Mouse (Mus musculus) neural tube, embryonic 12.5 days (tissue): ENCODE measurements around the gene Hebp1. TPM values are rescaled to one million over a fixed set of nuclear protein-coding genes. Genes with fewer than 3 reads are reported as not detected.

Experiments
- ATAC-seq: fragments of 200-750 bp; cut with Nextera tagmentation; 2 replicates; pipeline ENCODE4 v1.8.0; 2017; ENCODE audit warnings: low read depth, mild to moderate bottlenecking, moderate TSS enrichment, moderate library complexity; ENCODE audit not compliant: low FRiP score
- H3K27ac ChIP-seq: fragments of 300-500 bp; sonication (generic); 2 replicates; pipeline ENCODE4 v1.5.1; 2016
- H3K27me3 ChIP-seq: fragments of 300-500 bp; sonication (generic); replicated peaks from 2 replicates; pipeline ENCODE4 v1.6.1; 2016; ENCODE audit warnings: mild to moderate bottlenecking
- H3K36me3 ChIP-seq: fragments of 300-500 bp; sonication (generic); 2 replicates; pipeline ENCODE4 v1.6.1; 2016; ENCODE audit warnings: mild to moderate bottlenecking
- H3K4me1 ChIP-seq: fragments of 300-500 bp; sonication (generic); 2 replicates; pipeline ENCODE4 v1.6.1; 2016
- H3K4me2 ChIP-seq: fragments of 300-500 bp; sonication (generic); replicated peaks from 2 replicates; pipeline ENCODE4 v1.6.1; 2016; ENCODE audit warnings: mild to moderate bottlenecking
- H3K4me3 ChIP-seq: fragments of 300-500 bp; sonication (generic); 2 replicates; pipeline ENCODE4 v1.5.1; 2016
- H3K9ac ChIP-seq: fragments of 300-500 bp; sonication (generic); 2 replicates; pipeline ENCODE4 v1.6.1; 2016; ENCODE audit warnings: mild to moderate bottlenecking
- H3K9me3 ChIP-seq: fragments of 300-500 bp; sonication (generic); 2 replicates; pipeline ENCODE4 v1.6.1; 2016; ENCODE audit warnings: mild to moderate bottlenecking
- WGBS: fragments of 180-500 bp; shearing (Covaris S2); methylation state at CpG from one replicate; pipeline ENCODE4 v1.1.7; 2016; 5-methylcytosine and 5-hydroxymethylcytosine counted together
- polyA plus RNA-seq: library from polyadenylated mRNA; unstranded; fragments of >200 nt; fragmentation: Nextera tagmentation; extraction: Ambion mirVana; gene quantifications from 2 replicates; pipeline ENCODE4 v1.2.1, GENCODE M21; 2016

The Hebp1 gene
- polyA plus RNA-seq, 1 experiment from 2014 or later, result 5.2 TPM

GRCm38 (mm10) chr6:135193733-135194132, 4.1 kb downstream of the Hebp1 start:
- H3K27ac ChIP-seq, result no peak overlapping the region
- no peak overlapping the region for H3K4me2 ChIP-seq
- H3K36me3 ChIP-seq, result no peaks in the 10 kb centered on the region
- H3K9ac ChIP-seq, result no peak overlapping the region
- 34% methylated on average over 4 of the region's 4 CpGs for WGBS
- H3K9me3 ChIP-seq, result no peaks in the 10 kb centered on the region
- ATAC-seq, result no peak
- H3K4me1 ChIP-seq, result peaks cover 10% of the 10 kb centered on the region
- no peaks in the 10 kb centered on the region for H3K27me3 ChIP-seq
- no peak overlapping the region for H3K4me3 ChIP-seq

GRCm38 (mm10) chr6:135192993-135193392, 4.8 kb downstream of the Hebp1 start:
- Histone ChIP-seq H3K9ac (no peak overlapping the region), H3K36me3 (no peaks in the 10 kb centered on the region), H3K27ac (no peak overlapping the region), H3K4me2 (no peak overlapping the region), H3K27me3 (no peaks in the 10 kb centered on the region), H3K9me3 (no peaks in the 10 kb centered on the region), H3K4me1 (peaks cover 10% of the 10 kb centered on the region), H3K4me3 (no peak overlapping the region)
- ATAC-seq, result no peak
- WGBS, result 81% methylated on average over 8 of the region's 8 CpGs

- Histone ChIP-seq H3K36me3 (no peaks in the 10 kb centered on the region), H3K9me3 (no peaks in the 10 kb centered on the region), H3K4me1 (peaks cover 10% of the 10 kb centered on the region; the same call in 1 of the 2 replicates), H3K9ac (no peak overlapping the region), H3K27me3 (no peaks in the 10 kb centered on the region), H3K4me2 (no peak overlapping the region), H3K27ac (no peak overlapping the region), H3K4me3 (no peak overlapping the region)
- no peak for ATAC-seq
- 77% methylated on average over 1 of the region's 1 CpGs for WGBS
These were observed 5.9 kb downstream of the Hebp1 start for GRCm38 (mm10) chr6:135191906-135192305.

- Histone ChIP-seq H3K4me3 (no peak overlapping the region), H3K9me3 (no peaks in the 10 kb centered on the region), H3K27me3 (no peaks in the 10 kb centered on the region), H3K27ac (no peak overlapping the region), H3K9ac (no peak overlapping the region), H3K4me2 (no peak overlapping the region), H3K36me3 (no peaks in the 10 kb centered on the region), H3K4me1 (peaks cover 10% of the 10 kb centered on the region; the same call in 1 of the 2 replicates)
- WGBS, result 66% methylated on average over 6 of the region's 6 CpGs
- no peak for ATAC-seq
These were observed 7.7 kb downstream of the Hebp1 start for GRCm38 (mm10) chr6:135190122-135190521.

DNA sequence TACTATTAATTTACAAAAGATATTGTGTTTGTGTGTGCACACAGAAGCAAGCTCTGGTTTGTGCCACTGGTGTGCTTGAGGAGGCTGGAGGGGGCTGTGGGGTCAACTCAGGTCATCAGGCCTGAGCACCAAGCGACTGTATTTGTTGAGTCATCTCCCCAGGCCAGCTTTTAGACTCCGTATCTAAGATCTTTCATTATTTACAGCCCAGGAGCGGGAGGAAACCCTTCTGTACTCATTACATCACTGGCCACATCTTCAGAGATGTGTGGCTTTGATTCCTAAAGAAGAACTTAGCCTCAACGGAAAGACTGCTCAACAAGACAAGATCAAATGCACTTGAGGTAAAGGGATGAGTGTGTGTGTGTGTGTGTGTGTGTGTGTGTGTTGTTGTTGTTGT, 9.2 kb downstream of the Hebp1 start:
- H3K9me3 ChIP-seq, result no peaks in the 10 kb centered on the region
- H3K4me1 ChIP-seq, result peaks cover 6% of the 10 kb centered on the region; the same call in 1 of the 2 replicates
- no peak overlapping the region for H3K4me3 ChIP-seq
- no peak overlapping the region for H3K27ac ChIP-seq
- no peak for ATAC-seq
- H3K36me3 ChIP-seq, result no peaks in the 10 kb centered on the region
- no peak overlapping the region for H3K4me2 ChIP-seq
- H3K27me3 ChIP-seq, result no peaks in the 10 kb centered on the region
- 67% methylated on average over 4 of the region's 4 CpGs for whole genome bisulfite sequencing
- H3K9ac ChIP-seq, result no peak overlapping the region

GRCm38 (mm10) chr6:135187076-135187917, 10.5 kb downstream of the Hebp1 start:
- no peak for ATAC-seq
- Histone ChIP-seq H3K4me3 (no peak overlapping the region), H3K9me3 (no peaks in the 10 kb centered on the region), H3K4me2 (no peak overlapping the region), H3K4me1 (peaks cover 5% of the 10 kb centered on the region; the same call in 1 of the 2 replicates), H3K27ac (no peak overlapping the region), H3K27me3 (no peaks in the 10 kb centered on the region), H3K36me3 (no peaks in the 10 kb centered on the region), H3K9ac (no peak overlapping the region)
- WGBS, result 53% methylated on average over 10 of the region's 10 CpGs

DNA sequence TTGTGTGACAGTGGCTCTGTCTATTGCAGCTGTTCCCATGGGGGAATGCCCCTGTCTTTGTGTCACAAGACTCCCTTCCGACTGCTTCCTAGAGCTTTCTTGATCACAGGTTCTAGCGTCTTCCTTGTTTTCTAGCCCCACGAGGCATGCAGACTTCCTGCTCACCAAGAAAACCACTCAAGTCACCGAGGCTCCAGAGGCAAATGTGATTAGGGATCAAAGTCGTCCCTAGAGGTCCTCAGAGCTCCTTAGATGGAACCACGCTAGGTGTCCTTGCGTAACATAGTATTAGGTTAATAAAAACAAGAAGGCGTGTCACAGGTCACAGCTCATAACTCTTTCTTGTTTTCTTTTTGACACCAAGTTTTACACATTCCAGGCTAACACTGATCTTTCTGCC, 13.9 kb downstream of the Hebp1 start:
- H3K27me3 ChIP-seq, result no peaks in the 10 kb centered on the region
- whole genome bisulfite sequencing, result 53% methylated on average over 8 of the region's 8 CpGs
- H3K9ac ChIP-seq, result no peak overlapping the region
- no peak overlapping the region for H3K27ac ChIP-seq
- no peaks in the 10 kb centered on the region for H3K36me3 ChIP-seq
- no peaks in the 10 kb centered on the region for H3K9me3 ChIP-seq
- no peak overlapping the region for H3K4me3 ChIP-seq
- H3K4me2 ChIP-seq, result no peak overlapping the region
- H3K4me1 ChIP-seq, result peaks cover 5% of the 10 kb centered on the region; the same call in 1 of the 2 replicates
- no peak for ATAC-seq

DNA sequence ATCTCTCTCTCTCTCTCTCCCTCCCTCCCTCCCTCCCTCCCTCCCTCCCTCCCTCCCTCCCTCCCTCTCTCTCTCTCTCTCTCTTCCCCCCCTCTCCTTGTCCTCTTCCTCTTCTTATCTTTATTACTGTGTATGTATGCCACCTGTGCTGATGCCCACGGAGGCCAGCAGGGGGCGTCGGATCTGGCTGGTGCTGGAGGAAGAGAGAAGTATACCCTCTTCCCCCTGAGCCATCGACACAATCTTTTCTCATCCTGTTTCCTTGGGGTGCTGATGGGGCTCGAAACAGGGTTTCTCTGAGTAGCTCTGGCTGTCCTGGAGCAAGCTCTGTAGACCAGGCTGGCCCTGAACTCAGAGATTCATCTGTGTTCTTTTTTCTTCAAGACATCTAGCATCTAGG, 14.9 kb downstream of the Hebp1 start:
- Histone ChIP-seq H3K9me3 (no peaks in the 10 kb centered on the region), H3K4me2 (no peak overlapping the region), H3K36me3 (no peaks in the 10 kb centered on the region), H3K4me3 (no peak overlapping the region), H3K27me3 (no peaks in the 10 kb centered on the region), H3K27ac (no peak overlapping the region), H3K4me1 (peaks cover 5% of the 10 kb centered on the region; the same call in 1 of the 2 replicates), H3K9ac (no peak overlapping the region)
- 65% methylated on average over 5 of the region's 5 CpGs for WGBS
- no peak for ATAC-seq

- Histone ChIP-seq H3K4me2 (no peak overlapping the region), H3K27ac (no peak overlapping the region), H3K4me3 (no peak overlapping the region), H3K4me1 (no peaks in the 10 kb centered on the region), H3K9ac (no peak overlapping the region), H3K36me3 (no peaks in the 10 kb centered on the region), H3K9me3 (no peaks in the 10 kb centered on the region), H3K27me3 (no peaks in the 10 kb centered on the region)
- no peak for ATAC-seq
- 49% methylated on average over 3 of the region's 3 CpGs for WGBS
These were observed 19.2 kb downstream of the Hebp1 start for GRCm38 (mm10) chr6:135178599-135178998.

GRCm38 (mm10) chr6:135177271-135177670, 20.6 kb downstream of the Hebp1 start:
- no peaks in the 10 kb centered on the region for H3K4me1 ChIP-seq
- H3K4me3 ChIP-seq, result no peak overlapping the region
- H3K36me3 ChIP-seq, result no peaks in the 10 kb centered on the region
- no peaks in the 10 kb centered on the region for H3K9me3 ChIP-seq
- H3K27ac ChIP-seq, result no peak overlapping the region
- no peak overlapping the region for H3K4me2 ChIP-seq
- no peak overlapping the region for H3K9ac ChIP-seq
- ATAC-seq, result no peak
- no peaks in the 10 kb centered on the region for H3K27me3 ChIP-seq

GRCm38 (mm10) chr6:135175014-135175413, 22.8 kb downstream of the Hebp1 start:
- H3K36me3 ChIP-seq, result no peaks in the 10 kb centered on the region
- no peaks in the 10 kb centered on the region for H3K4me1 ChIP-seq
- WGBS, result 92% methylated on average over 1 of the region's 1 CpGs
- H3K4me2 ChIP-seq, result no peak overlapping the region
- H3K27me3 ChIP-seq, result no peaks in the 10 kb centered on the region
- no peak overlapping the region for H3K4me3 ChIP-seq
- no peaks in the 10 kb centered on the region for H3K9me3 ChIP-seq
- H3K9ac ChIP-seq, result no peak overlapping the region
- H3K27ac ChIP-seq, result no peak overlapping the region
- no peak for ATAC-seq

GRCm38 (mm10) chr6:135171736-135172135, 26.1 kb downstream of the Hebp1 start:
- no peak overlapping the region for H3K4me2 ChIP-seq
- no peaks in the 10 kb centered on the region for H3K36me3 ChIP-seq
- H3K4me1 ChIP-seq, result no peaks in the 10 kb centered on the region
- no peak overlapping the region for H3K9ac ChIP-seq
- H3K27ac ChIP-seq, result no peak overlapping the region
- no peaks in the 10 kb centered on the region for H3K27me3 ChIP-seq
- H3K9me3 ChIP-seq, result no peaks in the 10 kb centered on the region
- WGBS, result 76% methylated on average over 14 of the region's 14 CpGs
- no peak for ATAC-seq
- no peak overlapping the region for H3K4me3 ChIP-seq

DNA sequence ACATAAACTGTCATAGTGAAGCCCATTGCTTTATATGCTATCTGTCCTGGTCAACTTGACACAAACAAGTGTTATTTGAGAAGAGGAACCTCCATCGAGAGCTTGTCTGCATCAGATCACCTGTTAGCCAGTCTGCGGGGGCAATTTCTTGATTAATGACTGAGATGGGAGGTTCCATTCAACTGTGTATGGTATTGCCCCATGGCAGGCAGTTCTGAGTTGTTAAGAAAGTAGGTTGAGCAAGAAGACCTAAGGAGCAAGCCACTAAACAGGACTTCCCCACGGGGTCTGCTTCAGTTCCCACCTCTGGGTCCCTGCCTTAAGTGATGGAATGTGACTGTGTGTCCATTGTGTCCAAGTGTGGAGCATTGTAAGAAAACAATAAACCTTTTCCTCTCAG, 28.6 kb downstream of the Hebp1 start:
- 89% methylated on average over 3 of the region's 3 CpGs for WGBS
- Histone ChIP-seq H3K27me3 (no peaks in the 10 kb centered on the region), H3K9me3 (no peaks in the 10 kb centered on the region), H3K4me3 (no peak overlapping the region), H3K36me3 (no peaks in the 10 kb centered on the region), H3K4me2 (no peak overlapping the region), H3K4me1 (no peaks in the 10 kb centered on the region), H3K27ac (no peak overlapping the region), H3K9ac (no peak overlapping the region)
- ATAC-seq, result no peak
